Mouse (Mus musculus) granulocyte monocyte progenitor cell, adult 5-6 weeks (primary cell): ENCODE data around the gene Il1r1. TPM values are rescaled to one million over a fixed set of nuclear protein-coding genes. Genes with fewer than 3 reads are reported as not detected.

Experiments
- ATAC-seq: replicated peaks from 2 replicates; pipeline ENCODE4 v1.8.0; 2016; ENCODE audit warnings: mild to moderate bottlenecking, moderate TSS enrichment, inconsistent platforms; ENCODE audit not compliant: poor library complexity, severe bottlenecking
- total RNA-seq, 2 experiments: library from RNA; stranded (forward) in 1 of 2; stranded (reverse) in 1 of 2; fragments of 200-712, 200-1000 nt in 1 of 2; fragments of >200 nt in 1 of 2; fragmentation: Nextera tagmentation in 1 of 2; gene quantifications; 2 replicates each; pipeline ENCODE4 v1.2.3; 2014 to 2017

The Il1r1 gene
- total RNA-seq, 2 experiments from 2014 or later, result 2.7 to 3.1 TPM

- no peak for ATAC-seq
Measured at GRCm38 (mm10) chr1:40267846-40268245, 43.0 kb downstream of the Il1r1 start.

GRCm38 (mm10) chr1:40268536-40268935, 43.7 kb downstream of the Il1r1 start:
- no peak for ATAC-seq

- no peak for ATAC-seq
Measured at GRCm38 (mm10) chr1:40270415-40270814, 45.5 kb downstream of the Il1r1 start.

GRCm38 (mm10) chr1:40271052-40271451, 46.2 kb downstream of the Il1r1 start:
- peak; percentile 65 for ATAC-seq

GRCm38 (mm10) chr1:40271486-40272055, 46.7 kb downstream of the Il1r1 start:
- ATAC-seq, result peak; percentile 33; the same call in 1 of the 2 replicates

GRCm38 (mm10) chr1:40272204-40272603, 47.3 kb downstream of the Il1r1 start:
- no peak for ATAC-seq

- no peak for ATAC-seq
Measured at GRCm38 (mm10) chr1:40273491-40273890, 48.6 kb downstream of the Il1r1 start.

GRCm38 (mm10) chr1:40275285-40276013, 50.6 kb downstream of the Il1r1 start:
- ATAC-seq, result no peak

- no peak for ATAC-seq
Measured at GRCm38 (mm10) chr1:40277944-40278343, 53.1 kb downstream of the Il1r1 start.

GRCm38 (mm10) chr1:40278720-40279119, 53.8 kb downstream of the Il1r1 start:
- ATAC-seq, result no peak

- ATAC-seq, result no peak
Measured at GRCm38 (mm10) chr1:40279182-40279743, 54.4 kb downstream of the Il1r1 start.

GRCm38 (mm10) chr1:40281950-40282349, 57.1 kb downstream of the Il1r1 start:
- ATAC-seq, result no peak

GRCm38 (mm10) chr1:40282394-40282793, 57.5 kb downstream of the Il1r1 start:
- ATAC-seq, result no peak

GRCm38 (mm10) chr1:40283995-40284394, 59.1 kb downstream of the Il1r1 start:
- ATAC-seq, result peak; percentile 22; the same call in 1 of the 2 replicates

- ATAC-seq, result peak; percentile 26
Measured at GRCm38 (mm10) chr1:40290489-40291255, 65.8 kb downstream of the Il1r1 start.

GRCm38 (mm10) chr1:40292231-40292630, 67.4 kb downstream of the Il1r1 start:
- ATAC-seq, result 0 out of 2 replicates have a peak, but pooled peaks have one; percentile 23

GRCm38 (mm10) chr1:40293891-40294290, 69.0 kb downstream of the Il1r1 start:
- no peak for ATAC-seq

GRCm38 (mm10) chr1:40294824-40295223, 69.9 kb downstream of the Il1r1 start:
- ATAC-seq, result peak; percentile 87

- no peak for ATAC-seq
Measured at GRCm38 (mm10) chr1:40298053-40298452, 73.2 kb downstream of the Il1r1 start.

GRCm38 (mm10) chr1:40303179-40303866, 78.4 kb downstream of the Il1r1 start:
- ATAC-seq, result no peak
